Mouse (Mus musculus): ENCODE data around the gene Ascl1.
A peak's percentile ranks its signal among the peaks of the same experiment; 100 is the strongest.

The Ascl1 gene

GRCm38 (mm10) chr10:87493576-87493975, at the start of gene Ascl1:
Gene Ascl1 (minus strand): TSS chr10:87493660.
- peak; percentile 64 for DNase-seq (ENCODE audit: low read depth, low spot score)

- no peak for DNase-seq (ENCODE audit: low read depth, low spot score)
These were observed 40.7 kb upstream of the Ascl1 start for GRCm38 (mm10) chr10:87534172-87534571.

- no peak for DNase-seq (ENCODE audit: low read depth, low spot score)
These were observed 28.2 kb upstream of the Ascl1 start, which contains the start of gene Pah for GRCm38 (mm10) chr10:87521646-87522045. Gene Pah (plus strand): TSS chr10:87521795.

GRCm38 (mm10) chr10:87520401-87521116, 27.1 kb upstream of the Ascl1 start:
- DNase-seq (ENCODE audit: low read depth, low spot score), result no peak

- no peak for DNase-seq (ENCODE audit: low read depth, low spot score)
These were observed 25.1 kb upstream of the Ascl1 start for GRCm38 (mm10) chr10:87518585-87518984.

GRCm38 (mm10) chr10:87513052-87513451, 19.6 kb upstream of the Ascl1 start:
- peak; percentile 20 for DNase-seq (ENCODE audit: low read depth, low spot score)

GRCm38 (mm10) chr10:87508581-87508980, 15.1 kb upstream of the Ascl1 start:
- DNase-seq (ENCODE audit: low read depth, low spot score), result no peak

- DNase-seq (ENCODE audit: low read depth, low spot score), result peak; percentile 62
These were observed 10.5 kb upstream of the Ascl1 start for GRCm38 (mm10) chr10:87503946-87504345.

GRCm38 (mm10) chr10:87502283-87502682, 8.8 kb upstream of the Ascl1 start:
- DNase-seq (ENCODE audit: low read depth, low spot score), result peak; percentile 20

GRCm38 (mm10) chr10:87501659-87502042, 8.2 kb upstream of the Ascl1 start:
- peak; percentile 16 for DNase-seq (ENCODE audit: low read depth, low spot score)

GRCm38 (mm10) chr10:87500926-87501658, 7.6 kb upstream of the Ascl1 start:
- DNase-seq (ENCODE audit: low read depth, low spot score), result peak; percentile 24

- no peak for DNase-seq (ENCODE audit: low read depth, low spot score)
These were observed 3.6 kb upstream of the Ascl1 start for GRCm38 (mm10) chr10:87497056-87497455.

GRCm38 (mm10) chr10:87494596-87494995, 1.1 kb upstream of the Ascl1 start:
- DNase-seq (ENCODE audit: low read depth, low spot score), result peak; percentile 22

GRCm38 (mm10) chr10:87494176-87494575, 716 bp upstream of the Ascl1 start:
- DNase-seq (ENCODE audit: low read depth, low spot score), result no peak

- peak; percentile 70 for DNase-seq (ENCODE audit: low read depth, low spot score)
These were observed 554 bp downstream of the Ascl1 start for GRCm38 (mm10) chr10:87492661-87493551.

GRCm38 (mm10) chr10:87492332-87492660, 1.2 kb downstream of the Ascl1 start:
- DNase-seq (ENCODE audit: low read depth, low spot score), result no peak

- peak; percentile 30 for DNase-seq (ENCODE audit: low read depth, low spot score)
These were observed 1.9 kb downstream of the Ascl1 start for GRCm38 (mm10) chr10:87491485-87492040.

- no peak for DNase-seq (ENCODE audit: low read depth, low spot score)
These were observed 3.1 kb downstream of the Ascl1 start for GRCm38 (mm10) chr10:87490328-87490727.

GRCm38 (mm10) chr10:87489246-87490009, 4.0 kb downstream of the Ascl1 start:
- DNase-seq (ENCODE audit: low read depth, low spot score), result peak; percentile 70

- peak; percentile 90 for DNase-seq (ENCODE audit: low read depth, low spot score)
These were observed 4.9 kb downstream of the Ascl1 start for GRCm38 (mm10) chr10:87488429-87489145.

Data from mesoderm, embryonic 11.5 days (tissue).